Mouse (Mus musculus) stomach, embryonic 15.5 days (tissue): ENCODE data around the gene Olfr464. TPM values are rescaled to one million over a fixed set of nuclear protein-coding genes. Genes with fewer than 3 reads are reported as not detected.
"Not testable (repeated sequence)": the region's sequence is repeated elsewhere in the genome, so short reads cannot be mapped to it uniquely, and the experiment has no call there.

Experiments used
- ATAC-seq: fragments of 200-750 bp; cut with Nextera tagmentation; 2 replicates; pipeline ENCODE4 v1.8.0; 2017; ENCODE audit warnings: low read depth, moderate number of reproducible peaks, moderate TSS enrichment; ENCODE audit not compliant: insufficient read depth, low FRiP score
- H3K27ac ChIP-seq: fragments of 300-500 bp; sonication (generic); 2 replicates; pipeline ENCODE4 v1.5.1; 2015; ENCODE audit warnings: mild to moderate bottlenecking, inconsistent platforms
- H3K27me3 ChIP-seq: fragments of 300-500 bp; sonication (generic); replicated peaks from 2 replicates; pipeline ENCODE4 v1.6.1; 2015; ENCODE audit warnings: inconsistent platforms
- H3K36me3 ChIP-seq: fragments of 300-500 bp; sonication (generic); 2 replicates; pipeline ENCODE4 v1.6.1; 2015; ENCODE audit warnings: inconsistent platforms
- H3K4me1 ChIP-seq: fragments of 300-500 bp; sonication (generic); 2 replicates; pipeline ENCODE4 v1.6.1; 2015; ENCODE audit warnings: inconsistent platforms
- H3K4me2 ChIP-seq: fragments of 300-500 bp; sonication (generic); 2 replicates; pipeline ENCODE4 v1.6.1; 2015; ENCODE audit warnings: mild to moderate bottlenecking, inconsistent platforms
- H3K4me3 ChIP-seq: fragments of 300-500 bp; sonication (generic); replicated peaks from 2 replicates; pipeline ENCODE4 v1.5.1; 2015; ENCODE audit warnings: inconsistent platforms
- H3K9ac ChIP-seq: fragments of 300-500 bp; sonication (generic); 2 replicates; pipeline ENCODE4 v1.6.1; 2015; ENCODE audit warnings: inconsistent platforms
- H3K9me3 ChIP-seq: fragments of 300-500 bp; sonication (generic); 2 replicates; pipeline ENCODE4 v1.6.1; 2016; ENCODE audit warnings: inconsistent platforms
- WGBS: fragments of 180-500 bp; shearing (Covaris S2); methylation state at CpG from one replicate; pipeline ENCODE4 v1.1.7; 2015; 5-methylcytosine and 5-hydroxymethylcytosine counted together
- polyA plus RNA-seq: library from polyadenylated mRNA; unstranded; fragments of >200 nt; fragmentation: Nextera tagmentation; extraction: Ambion mirVana; gene quantifications from 2 replicates; pipeline ENCODE4 v1.2.1, GENCODE M21; 2015

Olfr464 gene
- polyA plus RNA-seq, 1 experiment from 2014 or later = not detected

GRCm38 (mm10) chr11:87916005-87916404 is 4.8 kb downstream of the Olfr464 start:
- ATAC-seq = no peak
- Histone ChIP-seq H3K4me1 (no peaks in the 10 kb centered on the region), H3K36me3 (no peaks in the 10 kb centered on the region), H3K27me3 (no peaks in the 10 kb centered on the region), H3K4me3 (no peak overlapping the region), H3K27ac (no peak overlapping the region), H3K4me2 (no peak overlapping the region), H3K9me3 (no peaks in the 10 kb centered on the region), H3K9ac (no peak overlapping the region)
- WGBS = 95% methylated on average over 1 of the region's 1 CpGs

GRCm38 (mm10) chr11:87904331-87904730 is 16.4 kb downstream of the Olfr464 start:
- no peak for ATAC-seq
- H3K27ac ChIP-seq = no peak overlapping the region
- no peak overlapping the region for H3K9ac ChIP-seq
- H3K4me2 ChIP-seq = no peak overlapping the region
- H3K36me3 ChIP-seq = no peaks in the 10 kb centered on the region
- no peaks in the 10 kb centered on the region for H3K4me1 ChIP-seq
- 71% methylated on average over 3 of the region's 3 CpGs for WGBS
- H3K27me3 ChIP-seq = no peaks in the 10 kb centered on the region
- no peak overlapping the region for H3K4me3 ChIP-seq
- no peaks in the 10 kb centered on the region for H3K9me3 ChIP-seq

GRCm38 (mm10) chr11:87897287-87897686 is 23.5 kb downstream of the Olfr464 start, which contains the start of gene Olfr463:
Gene Olfr463, minus strand, starts transcription at chr11:87897387.
- Histone ChIP-seq H3K9ac (no peak within 1 kb of the TSS), H3K4me2 (no peak within 1 kb of the TSS), H3K9me3 (no peaks in the 10 kb centered on the region), H3K4me3 (no peak within 1 kb of the TSS), H3K4me1 (no peaks in the 10 kb centered on the region), H3K27ac (no peak within 1 kb of the TSS), H3K27me3 (no peaks in the 10 kb centered on the region), H3K36me3 (no peaks in the 10 kb centered on the region)
- no peak for ATAC-seq

- no peaks in the 10 kb centered on the region for H3K9me3 ChIP-seq
Observed at GRCm38 (mm10) chr11:87892168-87892567, 28.6 kb downstream of the Olfr464 start, which contains the start of gene Olfr462. Gene Olfr462, minus strand, starts transcription at chr11:87892268.

GRCm38 (mm10) chr11:87884856-87885255 is 35.9 kb downstream of the Olfr464 start:
- Histone ChIP-seq H3K36me3 (no peaks in the 10 kb centered on the region), H3K4me1 (no peaks in the 10 kb centered on the region), H3K4me2 (no peak overlapping the region), H3K4me3 (no peak overlapping the region), H3K9me3 (no peaks in the 10 kb centered on the region), H3K27ac (no peak overlapping the region), H3K9ac (no peak overlapping the region), H3K27me3 (no peaks in the 10 kb centered on the region)
- WGBS = 73% methylated on average over 5 of the region's 5 CpGs
- no peak for ATAC-seq

More at GRCm38 (mm10) chr11:87892168-87892567, 28.6 kb downstream of the Olfr464 start, which contains the start of gene Olfr462:
- Histone ChIP-seq H3K27ac (no peak within 1 kb of the TSS), H3K4me1 (no peaks in the 10 kb centered on the region), H3K4me2 (no peak within 1 kb of the TSS), H3K9ac (no peak within 1 kb of the TSS), H3K27me3 (no peaks in the 10 kb centered on the region), H3K4me3 (no peak within 1 kb of the TSS), H3K36me3 (no peaks in the 10 kb centered on the region)
- no peak for ATAC-seq
- WGBS = 84% methylated on average over 6 of the region's 6 CpGs

- Histone ChIP-seq H3K27me3 (no peaks in the 10 kb centered on the region), H3K9ac (no peak overlapping the region), H3K27ac (no peak overlapping the region), H3K4me2 (no peak overlapping the region), H3K4me3 (no peak overlapping the region), H3K9me3 (no peaks in the 10 kb centered on the region), H3K36me3 (no peaks in the 10 kb centered on the region), H3K4me1 (no peaks in the 10 kb centered on the region)
- no peak for ATAC-seq
- WGBS = 44% methylated on average over 5 of the region's 5 CpGs
Observed at GRCm38 (mm10) chr11:87883493-87883892, 37.3 kb downstream of the Olfr464 start.

- Histone ChIP-seq H3K9ac (no peak overlapping the region), H3K4me2 (no peak overlapping the region), H3K27me3 (no peaks in the 10 kb centered on the region), H3K36me3 (no peaks in the 10 kb centered on the region), H3K9me3 (no peaks in the 10 kb centered on the region), H3K4me3 (no peak overlapping the region), H3K4me1 (no peaks in the 10 kb centered on the region), H3K27ac (no peak overlapping the region)
- WGBS = 62% methylated on average over 4 of the region's 4 CpGs
- no peak for ATAC-seq
Observed at GRCm38 (mm10) chr11:87881714-87882113, 39.1 kb downstream of the Olfr464 start.

GRCm38 (mm10) chr11:87879826-87880225 is 40.9 kb downstream of the Olfr464 start:
- Histone ChIP-seq H3K4me3 (no peak overlapping the region), H3K9me3 (no peaks in the 10 kb centered on the region), H3K9ac (no peak overlapping the region), H3K4me1 (no peaks in the 10 kb centered on the region), H3K4me2 (no peak overlapping the region), H3K27me3 (no peaks in the 10 kb centered on the region), H3K36me3 (no peaks in the 10 kb centered on the region), H3K27ac (no peak overlapping the region)
- WGBS = 67% methylated on average over 9 of the region's 9 CpGs
- no peak for ATAC-seq

GRCm38 (mm10) chr11:87875436-87875835 is 45.3 kb downstream of the Olfr464 start, which contains the start of gene Epx:
Gene Epx, minus strand, starts transcription at chr11:87875536.
- H3K4me2 ChIP-seq = no peak within 1 kb of the TSS
- no peak within 1 kb of the TSS for H3K27ac ChIP-seq
- no peaks in the 10 kb centered on the region for H3K36me3 ChIP-seq
- no peak within 1 kb of the TSS for H3K9ac ChIP-seq
- H3K9me3 ChIP-seq = no peaks in the 10 kb centered on the region
- ATAC-seq = no peak
- H3K27me3 ChIP-seq = no peaks in the 10 kb centered on the region
- WGBS = 80% methylated on average over 6 of the region's 6 CpGs
- no peaks in the 10 kb centered on the region for H3K4me1 ChIP-seq
- no peak within 1 kb of the TSS for H3K4me3 ChIP-seq

- H3K4me1 ChIP-seq = no peaks in the 10 kb centered on the region
- no peak overlapping the region for H3K27ac ChIP-seq
- H3K27me3 ChIP-seq = no peaks in the 10 kb centered on the region
- H3K4me3 ChIP-seq = no peak overlapping the region
- no peaks in the 10 kb centered on the region for H3K9me3 ChIP-seq
- H3K4me2 ChIP-seq = no peak overlapping the region
- H3K36me3 ChIP-seq = no peaks in the 10 kb centered on the region
- H3K9ac ChIP-seq = no peak overlapping the region
- ATAC-seq = no peak
- 33% methylated on average over 8 of the region's 8 CpGs for WGBS
Observed at GRCm38 (mm10) chr11:87871766-87872165, 49.0 kb downstream of the Olfr464 start.

- Histone ChIP-seq H3K27me3 (no peaks in the 10 kb centered on the region), H3K27ac (no peak overlapping the region), H3K4me3 (no peak overlapping the region), H3K4me1 (no peaks in the 10 kb centered on the region), H3K9ac (no peak overlapping the region), H3K4me2 (no peak overlapping the region), H3K9me3 (no peaks in the 10 kb centered on the region), H3K36me3 (no peaks in the 10 kb centered on the region)
- ATAC-seq = no peak
- WGBS = 66% methylated on average over 2 of the region's 2 CpGs
Observed at GRCm38 (mm10) chr11:87870096-87870495, 50.7 kb downstream of the Olfr464 start.

GRCm38 (mm10) chr11:87866891-87867290 is 53.9 kb downstream of the Olfr464 start:
- WGBS = 86% methylated on average over 1 of the region's 2 CpGs
- H3K4me1 ChIP-seq, ATAC-seq, H3K9ac ChIP-seq, H3K4me3 ChIP-seq, H3K4me2 ChIP-seq, H3K27me3 ChIP-seq, H3K36me3 ChIP-seq, H3K9me3 ChIP-seq, H3K27ac ChIP-seq: not testable (repeated sequence)
